Mouse (Mus musculus) embryonic fibroblast, embryonic 13.5 days (primary cell): ENCODE results near the gene Epyc.

Experiments
- CTCF ChIP-seq: IDR thresholded peaks from 2 replicates; pipeline ENCODE4 v1.5.1; 2011; ENCODE audit warnings: mild to moderate bottlenecking, control low read depth, low read length, moderate library complexity, borderline replicate concordance; ENCODE audit not compliant: insufficient read depth
- POLR2A ChIP-seq: IDR thresholded peaks from 2 replicates; pipeline ENCODE4 v1.6.1; 2011; ENCODE audit warnings: low read depth, mild to moderate bottlenecking, control low read depth, low read length, moderate library complexity

- TF ChIP-seq CTCF: no peak
- TF ChIP-seq POLR2A: no peak
These were observed 49.7 kb downstream of the Epyc start for GRCm38 (mm10) chr10:97693398-97694135.
